Mouse (Mus musculus) heart, embryonic 14.5 days (tissue): ENCODE results near the gene Tent4a. TPM values are rescaled to one million over a fixed set of nuclear protein-coding genes. Genes with fewer than 3 reads are reported as not detected.

Source experiments
- ATAC-seq: fragments of 200-750 bp; cut with Nextera tagmentation; 2 replicates; pipeline ENCODE4 v1.8.0; 2017; ENCODE audit warnings: low read depth, moderate TSS enrichment; ENCODE audit not compliant: insufficient number of reproducible peaks, insufficient read depth, low FRiP score
- H3K27ac ChIP-seq, 2 experiments: fragments of 200-500 bp in 1 of 2; fragments of 300-500 bp in 1 of 2; sonication (generic) in 1 of 2; replicated peaks in 1 of 2; 2 replicates each; pipeline ENCODE4 v1.5.1; 2012 to 2014; ENCODE audit warnings: low read depth in 2 of 2, low read length in 2 of 2, control low read depth in 1 of 2, mild to moderate bottlenecking in 1 of 2, mixed read lengths in 1 of 2; ENCODE audit not compliant: control insufficient read depth in 1 of 2, insufficient read depth in 1 of 2
- H3K27me3 ChIP-seq: fragments of 300-500 bp; sonication (generic); 2 replicates; pipeline ENCODE4 v1.6.1; 2014; ENCODE audit warnings: mild to moderate bottlenecking, low read length, control low read depth; ENCODE audit not compliant: control insufficient read depth, insufficient read depth
- H3K36me3 ChIP-seq: fragments of 300-500 bp; sonication (generic); 2 replicates; pipeline ENCODE4 v1.6.1; 2014; ENCODE audit warnings: mild to moderate bottlenecking, control low read depth, low read length, mixed read lengths; ENCODE audit not compliant: control insufficient read depth, insufficient read depth
- H3K4me1 ChIP-seq, 2 experiments: fragments of 200-500 bp in 1 of 2; fragments of 300-500 bp in 1 of 2; sonication (generic) in 1 of 2; 2 replicates each; pipeline ENCODE4 v1.6.1; 2012 to 2014; ENCODE audit warnings: low read length in 2 of 2, control low read depth in 1 of 2, mixed read lengths in 1 of 2; ENCODE audit not compliant: control insufficient read depth in 2 of 2, insufficient read depth in 2 of 2
- H3K4me2 ChIP-seq: fragments of 300-500 bp; sonication (generic); 2 replicates; pipeline ENCODE4 v1.6.1; 2014; ENCODE audit warnings: mild to moderate bottlenecking, low read length
- H3K4me3 ChIP-seq, 2 experiments: fragments of 200-500 bp in 1 of 2; fragments of 300-500 bp in 1 of 2; sonication (generic) in 1 of 2; 2 replicates each; pipeline ENCODE4 v1.5.1; 2012 to 2014; ENCODE audit warnings: low read length in 2 of 2, mild to moderate bottlenecking in 2 of 2, control low read depth in 1 of 2, low read depth in 1 of 2, moderate library complexity in 1 of 2; ENCODE audit not compliant: control insufficient read depth in 1 of 2, insufficient read depth in 1 of 2
- H3K9ac ChIP-seq: fragments of 300-500 bp; sonication (generic); 2 replicates; pipeline ENCODE4 v1.6.1; 2014; ENCODE audit warnings: mild to moderate bottlenecking, low read length
- H3K9me3 ChIP-seq: fragments of 300-500 bp; sonication (generic); 2 replicates; pipeline ENCODE4 v1.6.1; 2016; ENCODE audit warnings: low read length, control low read depth; ENCODE audit not compliant: control insufficient read depth
- WGBS: fragments of 180-500 bp; shearing (Covaris S2); extraction: QIAGEN DNeasy Blood & Tissue Kit; methylation state at CpG from one replicate; pipeline ENCODE4 v1.1.7; 2014; 5-methylcytosine and 5-hydroxymethylcytosine counted together
- polyA plus RNA-seq: library from polyadenylated mRNA; unstranded; fragments of >200 nt; fragmentation: Nextera tagmentation; extraction: Ambion mirVana; gene quantifications from 2 replicates; pipeline ENCODE4 v1.2.1, GENCODE M21; 2014

Gene Tent4a
- polyA plus RNA-seq, 1 experiment from 2014 or later: 5.6 TPM

DNA sequence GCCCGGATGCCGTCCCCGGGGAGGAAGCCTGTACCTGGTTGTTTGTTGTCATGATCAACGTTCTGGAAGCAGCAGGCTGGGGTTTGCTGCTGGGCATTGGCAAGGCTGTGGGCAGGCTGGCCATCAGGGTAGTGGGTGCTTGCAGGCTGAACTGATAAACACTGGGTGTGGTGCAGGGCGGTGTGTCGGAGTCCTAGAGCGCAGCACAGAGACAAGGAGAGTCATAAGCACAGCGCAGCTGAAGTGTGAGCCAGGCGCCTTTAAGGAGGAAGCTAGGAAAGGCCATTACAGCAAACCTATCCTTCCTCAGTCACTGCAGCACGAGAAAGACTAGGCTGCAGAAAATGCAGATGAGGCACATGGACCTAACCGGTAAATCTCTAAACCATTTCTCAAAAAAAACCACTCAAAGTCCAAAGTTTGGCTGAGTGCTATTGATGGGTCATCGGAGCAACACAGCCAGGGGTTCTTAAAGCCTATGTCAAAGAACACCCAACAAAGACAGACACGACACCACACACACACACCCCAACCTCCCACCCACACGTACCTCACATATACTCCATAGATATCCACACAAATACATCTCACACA is 32.2 kb downstream of the Tent4a start:
- 90% methylated on average over 14 of the region's 14 CpGs for WGBS
- H3K9me3 ChIP-seq: no peaks in the 10 kb centered on the region
- H3K4me1 ChIP-seq: peaks cover 10 to 13% of the 10 kb centered on the region in 2 experiments; a peak in 3 of 4 replicates
- peaks cover 98% of the 10 kb centered on the region for H3K36me3 ChIP-seq
- no peak overlapping the region for H3K4me2 ChIP-seq
- H3K27ac ChIP-seq: no peak overlapping the region
- no peak overlapping the region for H3K9ac ChIP-seq
- H3K4me3 ChIP-seq: no peak overlapping the region
- H3K27me3 ChIP-seq: no peaks in the 10 kb centered on the region
- ATAC-seq: no peak

DNA sequence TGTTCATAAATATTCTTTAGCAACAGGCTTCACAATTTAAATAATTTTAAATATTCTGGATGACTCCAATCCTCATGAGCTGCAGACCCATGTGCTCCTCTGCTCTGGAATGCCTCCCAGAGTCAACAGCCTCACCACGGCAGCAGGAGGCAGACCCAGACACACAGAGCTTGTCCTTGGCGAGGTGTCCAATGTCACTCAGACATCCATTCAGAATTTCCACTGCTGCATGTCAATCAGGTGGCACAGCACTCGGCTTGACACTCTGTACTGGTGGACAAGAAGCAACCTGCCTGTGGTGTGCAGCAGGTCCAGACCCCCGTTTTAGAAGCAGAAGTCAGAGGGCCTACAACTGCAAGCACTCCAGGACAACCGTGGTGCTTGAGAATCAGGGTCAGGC is 36.1 kb downstream of the Tent4a start:
- 36% methylated on average over 5 of the region's 5 CpGs for WGBS
- ATAC-seq: peak; percentile 79
- H3K27ac ChIP-seq: peak overlapping the region; percentile 91 to 92
- peaks cover 7 to 10% of the 10 kb centered on the region in 2 experiments; a peak in 3 of 4 replicates for H3K4me1 ChIP-seq
- H3K4me3 ChIP-seq: no peak overlapping the region
- peaks cover 79% of the 10 kb centered on the region for H3K36me3 ChIP-seq
- no peaks in the 10 kb centered on the region for H3K9me3 ChIP-seq
- no peak overlapping the region for H3K4me2 ChIP-seq
- no peaks in the 10 kb centered on the region for H3K27me3 ChIP-seq
- no peak overlapping the region for H3K9ac ChIP-seq

- no peak overlapping the region for H3K9ac ChIP-seq
- peaks cover 12% of the 10 kb centered on the region; the same call in 1 of the 2 replicates for H3K27me3 ChIP-seq
- 29% methylated on average over 7 of the region's 7 CpGs for whole genome bisulfite sequencing
- no peaks in the 10 kb centered on the region for H3K9me3 ChIP-seq
- H3K4me1 ChIP-seq: peaks cover 16 to 17% of the 10 kb centered on the region in 2 experiments
- H3K27ac ChIP-seq: no peak overlapping the region
- no peak for ATAC-seq
- H3K4me3 ChIP-seq: no peak overlapping the region
- no peak overlapping the region for H3K4me2 ChIP-seq
- H3K36me3 ChIP-seq: peaks cover 26% of the 10 kb centered on the region
Measured at GRCm38 (mm10) chr13:69492876-69493463, 41.4 kb downstream of the Tent4a start.

- Histone ChIP-seq H3K36me3 (0 out of 2 replicates have a peak, but pooled peaks cover 6% of the 10 kb centered on the region), H3K4me3 (no peak overlapping the region), H3K9me3 (no peaks in the 10 kb centered on the region), H3K27me3 (peaks cover 19% of the 10 kb centered on the region), H3K9ac (no peak overlapping the region), H3K4me1 (peaks cover 14 to 16% of the 10 kb centered on the region in 2 experiments; a peak in 3 of 4 replicates), H3K4me2 (no peak overlapping the region), H3K27ac (no peak overlapping the region)
- WGBS: 72% methylated on average over 9 of the region's 9 CpGs
- no peak for ATAC-seq
Measured at GRCm38 (mm10) chr13:69489777-69490176, 44.6 kb downstream of the Tent4a start.

GRCm38 (mm10) chr13:69488565-69489255 is 45.7 kb downstream of the Tent4a start:
- Histone ChIP-seq H3K9ac (0 out of 2 replicates have a peak overlapping the region, but pooled peaks have one; percentile 42), H3K9me3 (no peaks in the 10 kb centered on the region), H3K4me2 (peak overlapping the region; percentile 61), H3K4me1 (peaks cover 14 to 16% of the 10 kb centered on the region in 2 experiments; a peak in 3 of 4 replicates), H3K27ac (no peak overlapping the region), H3K27me3 (peaks cover 25% of the 10 kb centered on the region), H3K4me3 (peak overlapping the region in 1 of 2 experiments; percentile 18; a peak in 2 of 4 replicates), H3K36me3 (no peaks in the 10 kb centered on the region)
- no peak for ATAC-seq
- WGBS: 26% methylated on average over 13 of the region's 13 CpGs

DNA sequence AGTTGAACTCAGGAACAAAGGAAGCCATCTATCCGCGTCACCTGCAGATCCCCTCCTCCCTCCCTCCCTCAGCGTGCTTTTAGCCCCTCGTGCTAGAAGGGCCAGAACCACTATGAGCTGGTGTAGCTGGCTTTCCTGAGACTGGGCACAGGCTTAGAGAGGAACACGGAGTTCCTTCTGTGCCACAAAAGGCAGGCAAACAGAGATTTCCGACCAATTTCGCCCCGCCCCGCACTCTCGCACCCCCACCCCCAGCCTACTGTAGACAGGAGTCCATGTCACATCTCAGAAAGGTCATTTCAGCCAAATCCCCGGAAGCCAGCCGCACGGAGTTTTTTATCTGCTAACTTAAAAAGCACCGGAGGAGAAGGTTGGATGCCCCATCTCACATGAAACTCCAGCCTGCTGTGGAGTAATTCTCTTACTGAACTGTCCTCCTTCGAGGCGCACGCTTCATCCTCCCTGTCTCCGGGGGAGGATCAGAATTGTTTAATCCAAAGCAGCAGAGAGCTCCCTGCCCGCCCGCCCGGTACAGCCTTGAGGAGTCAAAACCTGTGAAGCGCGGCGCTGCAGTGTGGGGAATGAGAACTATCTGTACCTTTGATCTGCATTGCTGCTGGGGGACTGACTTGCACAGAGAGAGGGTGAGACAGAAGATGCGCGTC is 46.7 kb downstream of the Tent4a start:
- no peak for ATAC-seq
- Histone ChIP-seq H3K27me3 (peaks cover 35% of the 10 kb centered on the region), H3K4me1 (peaks cover 15 to 18% of the 10 kb centered on the region in 2 experiments), H3K4me3 (peak overlapping the region; percentile 8 to 18), H3K4me2 (peak overlapping the region; percentile 61), H3K27ac (no peak overlapping the region), H3K9ac (peak overlapping the region; percentile 42; the same call in 1 of the 2 replicates), H3K36me3 (no peaks in the 10 kb centered on the region), H3K9me3 (no peaks in the 10 kb centered on the region)
- 2% methylated on average over 26 of the region's 26 CpGs for WGBS

GRCm38 (mm10) chr13:69487108-69487507 is 47.3 kb downstream of the Tent4a start:
- peaks cover 15 to 21% of the 10 kb centered on the region in 2 experiments for H3K4me1 ChIP-seq
- no peak for ATAC-seq
- no peak overlapping the region for H3K4me3 ChIP-seq
- H3K27me3 ChIP-seq: peaks cover 36% of the 10 kb centered on the region
- WGBS: 84% methylated on average over 7 of the region's 7 CpGs
- H3K9ac ChIP-seq: no peak overlapping the region
- no peaks in the 10 kb centered on the region for H3K9me3 ChIP-seq
- H3K4me2 ChIP-seq: peak overlapping the region; percentile 61; the same call in 1 of the 2 replicates
- no peak overlapping the region for H3K27ac ChIP-seq
- no peaks in the 10 kb centered on the region for H3K36me3 ChIP-seq
